Mouse (Mus musculus) E14TG2a.4 (cell line): ENCODE measurements at regions not wholly inside any gene's neighbourhood (a gene's known extent, or its start where the extent isn't known, plus 50 kb on each side); places are given as distances from the start of the nearest gene placed in this dataset.
A peak's percentile ranks its signal among the peaks of the same experiment; 100 is the strongest.

Experiments
- H3K27me3 ChIP-seq: 2 replicates; pipeline ENCODE4 v1.6.1; 2014; ENCODE audit warnings: low read length, control low read depth; ENCODE audit not compliant: insufficient read depth
- H3K36me3 ChIP-seq: 2 replicates; pipeline ENCODE4 v1.6.1; 2014; ENCODE audit warnings: low read length, control low read depth; ENCODE audit not compliant: insufficient read depth
- H3K4me1 ChIP-seq: replicated peaks from 2 replicates; pipeline ENCODE4 v1.6.1; 2014; ENCODE audit warnings: low read depth, low read length, control low read depth
- H3K4me3 ChIP-seq: replicated peaks from 2 replicates; pipeline ENCODE4 v1.5.1; 2014; ENCODE audit warnings: mild to moderate bottlenecking, low read length
- H3K9me3 ChIP-seq: 2 replicates; pipeline ENCODE4 v1.6.1; 2014; ENCODE audit warnings: low read length, control low read depth
- CTCF ChIP-seq: conservative IDR thresholded peaks from 2 replicates; pipeline ENCODE4 v1.5.1; 2014; ENCODE audit warnings: low read length
- NANOG ChIP-seq: IDR thresholded peaks from 2 replicates; pipeline ENCODE4 v1.6.1; 2014; ENCODE audit warnings: borderline replicate concordance, low read length, mixed read lengths
- POU5F1 ChIP-seq: IDR thresholded peaks from 2 replicates; pipeline ENCODE4 v1.6.1; 2014; ENCODE audit warnings: low read length, borderline replicate concordance

DNA sequence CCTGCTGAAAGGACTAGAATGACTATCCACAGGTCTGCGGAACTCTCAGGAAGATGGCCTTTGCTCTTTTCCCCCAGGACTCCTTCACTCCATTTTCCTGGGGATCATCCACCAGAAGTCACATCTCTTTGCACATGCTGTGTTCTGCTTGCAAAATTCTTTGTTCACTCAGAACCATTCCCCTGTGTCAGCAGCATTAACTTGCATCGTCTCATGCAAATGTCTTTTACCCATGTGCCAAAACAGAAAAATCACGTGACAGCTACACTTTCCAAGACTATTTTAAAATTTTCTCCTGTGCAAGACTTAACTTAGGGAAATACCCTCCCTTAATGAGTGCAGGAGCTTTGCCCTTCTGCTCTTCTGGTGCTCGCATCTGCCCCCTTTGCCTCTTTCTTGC lies 306.2 kb upstream of the Sox11 start:
- TF ChIP-seq POU5F1 (no peak), NANOG (no peak), CTCF (no peak)
- H3K9me3 ChIP-seq, result no peaks in the 10 kb centered on the region
- H3K36me3 ChIP-seq, result no peaks in the 10 kb centered on the region
- H3K4me3 ChIP-seq, result no peak overlapping the region
- no peaks in the 10 kb centered on the region for H3K27me3 ChIP-seq
- no peaks in the 10 kb centered on the region for H3K4me1 ChIP-seq

DNA sequence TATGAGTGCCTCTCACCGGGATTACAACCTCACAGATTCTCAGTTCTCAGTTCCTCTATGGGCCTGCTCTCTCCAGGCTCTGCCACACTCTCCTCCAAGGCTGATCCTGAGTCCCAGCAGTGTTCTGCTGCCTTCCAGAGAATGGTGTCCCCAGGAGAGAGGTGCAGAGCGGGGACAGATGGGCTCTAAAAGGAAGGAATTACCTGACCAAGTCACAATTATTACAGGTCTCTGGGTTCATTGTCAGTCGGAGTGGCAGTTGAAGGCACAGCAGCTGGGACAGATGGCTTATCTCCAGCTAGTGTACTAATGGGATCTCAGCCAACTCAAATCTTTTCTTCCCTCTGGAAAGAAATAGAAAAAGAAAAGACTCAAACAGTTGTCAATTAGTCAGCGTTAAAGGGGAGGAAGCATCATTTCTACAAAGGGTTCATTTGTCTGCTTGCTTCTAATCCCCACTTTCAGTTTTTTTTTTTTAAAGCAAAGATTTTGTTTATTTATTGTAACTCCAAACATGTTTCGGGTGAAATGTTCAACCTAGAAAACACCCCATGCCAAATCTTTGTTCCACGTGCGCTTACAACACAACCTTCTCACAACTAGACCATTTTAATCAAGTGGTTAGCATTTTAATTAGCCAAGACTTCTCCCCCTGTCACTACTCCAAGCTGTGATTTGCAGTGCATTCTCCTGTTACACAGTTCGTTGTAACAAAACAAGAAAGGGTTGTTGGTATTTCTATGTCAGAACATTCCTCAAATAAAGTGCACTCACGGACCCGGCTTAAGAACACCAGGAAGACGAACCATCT lies 304.3 kb upstream of the Sox11 start:
- Histone ChIP-seq H3K9me3 (no peaks in the 10 kb centered on the region), H3K4me1 (no peaks in the 10 kb centered on the region), H3K4me3 (no peak overlapping the region), H3K27me3 (no peaks in the 10 kb centered on the region), H3K36me3 (no peaks in the 10 kb centered on the region)
- TF ChIP-seq CTCF, result no peak
- no peak for TF ChIP-seq POU5F1
- TF ChIP-seq NANOG, result no peak

DNA sequence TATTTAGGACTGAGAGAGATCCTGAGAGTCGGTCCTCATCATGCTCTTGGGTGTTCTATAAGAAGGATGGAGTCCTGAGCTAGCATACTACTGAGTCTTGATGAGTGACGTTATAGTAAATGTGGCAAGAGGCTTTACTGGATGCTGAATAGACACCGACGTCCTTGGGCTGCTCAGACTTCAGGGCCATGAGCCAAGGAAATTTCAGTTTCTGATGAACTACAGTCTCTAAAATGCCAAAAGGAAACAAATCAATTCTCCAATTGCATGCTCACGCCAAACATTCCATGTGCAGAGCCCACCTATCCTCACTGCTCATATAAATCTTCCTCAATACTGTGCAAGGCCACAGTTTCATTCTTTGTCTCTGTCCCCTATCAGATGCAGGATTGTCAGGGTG lies 277.2 kb upstream of the Sox11 start:
- TF ChIP-seq CTCF, result no peak
- TF ChIP-seq POU5F1, result no peak
- no peak for TF ChIP-seq NANOG
- Histone ChIP-seq H3K36me3 (no peaks in the 10 kb centered on the region), H3K4me1 (no peaks in the 10 kb centered on the region), H3K4me3 (no peak overlapping the region), H3K27me3 (no peaks in the 10 kb centered on the region), H3K9me3 (peaks cover 6% of the 10 kb centered on the region; the same call in 1 of the 2 replicates)

DNA sequence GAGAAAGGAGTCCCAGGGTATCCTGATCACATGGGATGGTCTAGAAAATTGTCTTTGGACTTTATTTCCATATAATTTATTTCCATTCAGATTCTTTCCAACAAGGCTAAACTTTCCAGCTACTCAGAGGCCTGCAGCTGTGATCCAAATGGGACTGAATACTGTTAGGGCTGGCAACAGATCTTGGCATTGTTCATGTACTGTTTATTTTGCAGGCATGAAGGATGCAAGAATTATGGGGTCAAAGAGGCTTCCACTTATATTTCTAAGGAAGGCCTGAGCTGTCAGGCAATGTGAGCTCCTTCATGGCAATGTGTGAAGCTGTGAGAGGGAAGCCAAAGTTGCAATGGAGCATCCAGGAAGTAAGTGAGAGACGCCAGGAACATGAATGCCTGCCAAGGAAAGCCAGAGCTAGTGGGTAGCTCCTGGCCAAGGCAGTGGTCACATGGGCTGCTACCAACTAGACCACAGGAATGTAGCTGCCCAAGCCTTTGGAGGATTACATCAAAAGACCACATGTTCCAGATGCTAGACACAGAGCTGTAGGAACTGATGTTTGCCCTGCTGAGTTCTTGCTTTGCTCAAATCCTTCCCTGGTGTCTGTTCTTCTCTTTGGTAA lies 261.8 kb upstream of the Sox11 start:
- H3K9me3 ChIP-seq, result no peaks in the 10 kb centered on the region

DNA sequence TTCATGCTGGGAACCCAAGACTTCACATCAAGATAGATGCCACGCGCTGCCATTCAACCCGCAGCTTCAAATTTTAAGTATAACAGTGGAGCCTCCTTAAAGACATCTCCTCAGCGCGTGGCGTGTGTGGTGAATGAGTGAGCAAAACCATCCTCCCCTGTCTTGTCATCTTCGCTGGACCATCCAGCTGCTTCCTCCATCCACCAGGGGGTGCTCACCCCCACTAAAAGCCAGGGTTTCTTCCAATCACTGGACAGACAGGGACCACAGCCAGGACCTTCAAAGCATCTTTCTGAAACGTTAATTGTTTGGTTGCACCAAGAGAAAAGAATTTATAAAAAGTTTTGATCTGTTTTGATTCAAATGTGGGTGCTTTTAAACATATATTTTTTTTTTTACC lies 256.8 kb upstream of the Sox11 start:
- TF ChIP-seq POU5F1, result no peak
- TF ChIP-seq CTCF, result peak; percentile 57
- no peaks in the 10 kb centered on the region; the same call in 1 of the 2 replicates for H3K27me3 ChIP-seq
- no peaks in the 10 kb centered on the region for H3K9me3 ChIP-seq
- no peaks in the 10 kb centered on the region for H3K4me1 ChIP-seq
- no peak overlapping the region for H3K4me3 ChIP-seq
- no peaks in the 10 kb centered on the region for H3K36me3 ChIP-seq

More for the DNA sequence above, 261.8 kb upstream of the Sox11 start:
- no peak overlapping the region for H3K4me3 ChIP-seq
- H3K36me3 ChIP-seq, result no peaks in the 10 kb centered on the region
- no peaks in the 10 kb centered on the region for H3K27me3 ChIP-seq
- no peaks in the 10 kb centered on the region for H3K4me1 ChIP-seq
- TF ChIP-seq CTCF (no peak), POU5F1 (no peak), NANOG (no peak)

DNA sequence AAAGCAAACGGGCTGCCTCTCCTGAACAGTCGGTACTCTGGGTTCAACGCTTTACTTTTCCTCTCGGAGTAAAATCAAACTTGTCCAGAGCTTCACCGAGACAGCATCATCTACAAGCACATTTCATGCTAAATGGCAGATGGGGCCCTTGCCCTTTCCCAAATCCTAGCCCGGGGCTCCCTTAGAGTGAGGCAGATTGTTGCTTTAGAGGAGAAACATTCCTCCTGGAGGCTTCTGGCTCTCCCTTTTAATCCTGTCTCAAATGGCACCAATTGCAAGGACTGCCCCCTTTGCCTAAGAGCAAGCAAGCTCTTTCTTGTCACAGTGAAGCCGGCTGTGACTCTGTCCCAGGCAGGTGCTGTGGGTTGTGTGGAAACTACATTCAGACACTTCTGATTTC lies 255.5 kb upstream of the Sox11 start:
- Histone ChIP-seq H3K27me3 (no peaks in the 10 kb centered on the region; the same call in 1 of the 2 replicates), H3K36me3 (no peaks in the 10 kb centered on the region), H3K4me1 (no peaks in the 10 kb centered on the region), H3K4me3 (no peak overlapping the region), H3K9me3 (no peaks in the 10 kb centered on the region)
- TF ChIP-seq POU5F1 (no peak), CTCF (no peak), NANOG (no peak)

DNA sequence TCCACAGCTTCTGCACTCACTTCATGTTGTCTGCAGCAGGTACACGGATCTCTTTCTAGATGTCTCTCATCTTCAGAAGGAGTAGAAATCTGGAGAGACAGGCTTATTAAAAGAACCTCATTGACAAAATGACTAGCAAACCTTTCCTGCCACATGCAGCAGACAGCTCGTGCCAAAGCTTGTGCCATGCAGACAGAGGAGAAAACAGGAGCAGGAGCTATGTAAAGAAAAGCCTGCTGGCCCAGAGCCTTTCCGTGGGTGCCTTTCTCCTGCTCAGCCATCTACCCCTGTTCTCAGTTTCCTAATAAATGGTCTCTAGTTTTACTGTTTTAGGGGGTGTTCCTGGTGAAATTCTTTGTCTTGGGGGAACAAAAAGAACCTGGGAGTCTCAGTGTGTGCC lies 254.9 kb upstream of the Sox11 start:
- Histone ChIP-seq H3K36me3 (no peaks in the 10 kb centered on the region), H3K9me3 (no peaks in the 10 kb centered on the region), H3K4me3 (no peak overlapping the region), H3K27me3 (no peaks in the 10 kb centered on the region; the same call in 1 of the 2 replicates), H3K4me1 (no peaks in the 10 kb centered on the region)
- TF ChIP-seq CTCF, result no peak
- no peak for TF ChIP-seq POU5F1
- no peak for TF ChIP-seq NANOG

DNA sequence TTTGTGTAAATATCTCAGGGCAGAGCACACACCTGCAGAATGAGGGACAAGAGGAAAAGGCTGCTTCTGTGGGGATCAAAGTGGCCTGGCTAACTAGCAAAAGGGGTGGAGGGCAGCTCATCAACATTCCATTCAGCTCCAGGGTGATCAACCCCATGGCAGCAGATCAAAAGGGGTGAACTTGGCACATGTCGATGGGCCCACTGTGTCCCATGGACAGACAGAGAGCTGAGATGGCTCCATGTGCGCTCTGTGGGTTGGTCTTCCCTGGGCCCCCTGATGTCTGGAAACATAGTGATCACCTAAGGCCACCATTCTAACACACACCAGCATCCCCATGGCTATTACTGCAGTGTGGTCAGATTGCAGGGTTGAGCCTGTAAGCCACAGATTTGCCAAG lies 253.2 kb upstream of the Sox11 start:
- no peak overlapping the region for H3K4me3 ChIP-seq
- no peak for TF ChIP-seq POU5F1
- no peak for TF ChIP-seq CTCF
- no peak for TF ChIP-seq NANOG
- no peaks in the 10 kb centered on the region for H3K36me3 ChIP-seq
- H3K27me3 ChIP-seq, result no peaks in the 10 kb centered on the region; the same call in 1 of the 2 replicates
- no peaks in the 10 kb centered on the region for H3K9me3 ChIP-seq
- H3K4me1 ChIP-seq, result no peaks in the 10 kb centered on the region
